Mouse (Mus musculus) fat pad, adult 2 months (tissue): Measurements from ENCODE around the gene Clip4.

Source experiments
- DNase-seq: peaks from one replicate; pipeline ENCODE4 v3.0.0-alpha.2; 2011; ENCODE audit warnings: low read depth, low spot score; ENCODE audit errors: extremely low read depth

The Clip4 gene

DNA sequence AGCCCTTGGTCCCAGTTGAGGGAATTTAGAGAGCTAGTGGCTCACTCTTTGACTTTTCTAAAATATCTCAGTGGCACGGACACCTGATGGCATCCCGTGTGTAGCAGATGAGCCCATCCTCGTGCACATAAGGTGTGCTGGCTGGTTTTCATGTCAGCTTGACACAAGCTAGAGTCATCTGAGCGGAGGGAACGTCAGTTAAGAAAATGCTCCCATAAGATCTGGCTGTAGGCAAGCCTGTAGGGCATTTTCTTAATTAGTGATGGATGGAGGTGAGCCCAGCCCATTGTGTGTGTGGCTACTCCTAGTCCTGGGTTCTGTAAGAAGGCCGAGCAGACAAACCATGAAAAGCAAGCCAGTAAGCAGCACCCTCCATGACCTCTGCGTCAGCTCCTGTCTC, 103.7 kb downstream of the Clip4 start:
- DNase-seq, result no peak

DNA sequence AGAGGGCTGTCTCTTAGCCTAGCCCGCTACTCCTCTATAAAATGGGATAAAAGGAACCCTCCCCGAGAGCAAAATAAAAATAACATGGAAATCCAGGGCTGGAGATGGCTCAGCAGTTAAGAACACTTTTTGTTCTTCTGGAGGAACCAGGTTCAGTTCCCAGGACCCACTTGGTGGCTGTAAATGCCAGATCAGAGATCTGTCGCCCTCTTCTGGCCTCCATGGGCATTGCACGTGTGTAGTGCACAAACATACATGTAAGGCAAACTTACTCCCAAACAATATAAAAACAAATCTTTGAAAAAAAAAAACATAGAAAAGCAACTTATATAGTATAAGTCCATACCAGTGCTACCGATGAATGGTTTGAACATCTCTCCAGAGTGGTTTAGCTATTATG, 104.7 kb downstream of the Clip4 start:
- no peak for DNase-seq

- DNase-seq, result no peak
These were observed 105.8 kb downstream of the Clip4 start for GRCm38 (mm10) chr17:71874077-71874476.

DNA sequence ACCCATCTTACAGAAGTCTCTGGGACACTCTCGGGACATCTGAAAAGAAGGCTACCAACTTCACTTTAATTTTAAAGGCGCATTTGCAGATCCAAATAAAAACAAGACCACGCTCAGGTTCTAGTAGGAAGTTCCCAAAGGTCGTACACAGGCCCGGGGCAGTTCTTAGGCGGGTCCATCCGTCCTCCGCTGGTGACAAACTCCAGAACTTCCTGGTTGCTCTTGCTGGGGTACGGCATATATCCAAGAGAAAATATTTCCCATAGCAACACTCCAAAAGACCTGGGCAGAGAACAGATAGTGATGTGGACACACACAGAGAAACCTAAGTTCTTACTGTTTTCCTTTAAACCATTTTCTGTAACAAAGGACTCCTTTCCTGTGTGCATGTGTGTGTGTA, 106.5 kb downstream of the Clip4 start:
- no peak for DNase-seq

DNA sequence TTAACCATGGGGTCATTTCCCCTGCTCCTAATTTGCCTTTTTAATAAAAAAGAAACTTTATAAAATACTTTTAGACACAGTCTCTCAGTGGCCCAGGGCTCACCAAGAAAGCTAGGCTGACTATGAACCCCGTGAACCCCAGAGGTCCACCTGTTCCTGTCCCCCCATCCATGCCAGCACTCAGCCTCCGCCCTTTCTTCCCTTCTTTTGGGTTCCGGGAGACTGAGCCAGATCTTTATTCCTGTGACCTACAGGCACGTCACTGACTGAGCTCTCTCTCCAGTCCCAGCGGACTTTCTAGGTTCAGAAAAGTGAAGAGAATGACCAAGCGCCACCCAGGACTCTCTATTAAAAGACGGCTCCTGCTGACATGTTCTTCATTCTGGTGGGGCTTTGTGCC, 107.2 kb downstream of the Clip4 start:
- DNase-seq, result no peak

- DNase-seq, result no peak
These were observed 113.1 kb downstream of the Clip4 start for GRCm38 (mm10) chr17:71881369-71881768.

GRCm38 (mm10) chr17:71909107-71909506, 140.8 kb downstream of the Clip4 start:
- DNase-seq, result no peak

GRCm38 (mm10) chr17:71913188-71913587, 144.9 kb downstream of the Clip4 start:
- DNase-seq, result peak; percentile 42
